Mouse (Mus musculus): ENCODE measurements around the gene Izumo4. TPM values are rescaled to one million over a fixed set of nuclear protein-coding genes. Genes with fewer than 3 reads are reported as not detected.

Gene Izumo4
- polyA plus RNA-seq, 1 experiment = 33.3 TPM

- Histone ChIP-seq H3K4me3 (replicated peaks; ENCODE audit: control insufficient read depth, low read depth, low read length) (no peak overlapping the region), H3K27ac (ENCODE audit: control insufficient read depth, insufficient read depth, low read depth, low read length, poor library complexity) (peak overlapping the region; percentile 34; the same call in 1 of the 2 replicates), H3K4me1 (ENCODE audit: control insufficient read depth, insufficient read depth, low read length) (peaks cover 14% of the 10 kb centered on the region)
- TF ChIP-seq CTCF (IDR thresholded peaks at IDR 0.05; ENCODE audit: control insufficient read depth, insufficient read depth, low read length) = no peak
- no peak for TF ChIP-seq POLR2A (IDR thresholded peaks at IDR 0.05; ENCODE audit: borderline replicate concordance, control insufficient read depth, low read depth, low read length)
- 86% methylated on average over 3 of the region's 3 CpGs for WGBS
Observed at GRCm38 (mm10) chr10:80686617-80687016, 15.4 kb upstream of the Izumo4 start.

- TF ChIP-seq CTCF (IDR thresholded peaks at IDR 0.05; ENCODE audit: control insufficient read depth, insufficient read depth, low read length) (peak; percentile 73), POLR2A (IDR thresholded peaks at IDR 0.05; ENCODE audit: borderline replicate concordance, control insufficient read depth, low read depth, low read length) (no peak)
- Histone ChIP-seq H3K27ac (ENCODE audit: control insufficient read depth, insufficient read depth, low read depth, low read length, poor library complexity) (no peak overlapping the region), H3K4me3 (replicated peaks; ENCODE audit: control insufficient read depth, low read depth, low read length) (no peak overlapping the region), H3K4me1 (ENCODE audit: control insufficient read depth, insufficient read depth, low read length) (peaks cover 20% of the 10 kb centered on the region)
- WGBS = 30% methylated on average over 5 of the region's 5 CpGs
Observed at GRCm38 (mm10) chr10:80687850-80688249, 14.1 kb upstream of the Izumo4 start.

- Histone ChIP-seq H3K4me3 (replicated peaks; ENCODE audit: control insufficient read depth, low read depth, low read length) (peak overlapping the region; percentile 46), H3K4me1 (ENCODE audit: control insufficient read depth, insufficient read depth, low read length) (peaks cover 30% of the 10 kb centered on the region), H3K27ac (ENCODE audit: control insufficient read depth, insufficient read depth, low read depth, low read length, poor library complexity) (peak overlapping the region; percentile 93)
- TF ChIP-seq CTCF (IDR thresholded peaks at IDR 0.05; ENCODE audit: control insufficient read depth, insufficient read depth, low read length) = peak; percentile 6; the same call in 1 of the 2 replicates
- no peak for TF ChIP-seq POLR2A (IDR thresholded peaks at IDR 0.05; ENCODE audit: borderline replicate concordance, control insufficient read depth, low read depth, low read length)
- WGBS = 18% methylated on average over 14 of the region's 14 CpGs
Observed at GRCm38 (mm10) chr10:80692249-80693165, 9.5 kb upstream of the Izumo4 start.

DNA sequence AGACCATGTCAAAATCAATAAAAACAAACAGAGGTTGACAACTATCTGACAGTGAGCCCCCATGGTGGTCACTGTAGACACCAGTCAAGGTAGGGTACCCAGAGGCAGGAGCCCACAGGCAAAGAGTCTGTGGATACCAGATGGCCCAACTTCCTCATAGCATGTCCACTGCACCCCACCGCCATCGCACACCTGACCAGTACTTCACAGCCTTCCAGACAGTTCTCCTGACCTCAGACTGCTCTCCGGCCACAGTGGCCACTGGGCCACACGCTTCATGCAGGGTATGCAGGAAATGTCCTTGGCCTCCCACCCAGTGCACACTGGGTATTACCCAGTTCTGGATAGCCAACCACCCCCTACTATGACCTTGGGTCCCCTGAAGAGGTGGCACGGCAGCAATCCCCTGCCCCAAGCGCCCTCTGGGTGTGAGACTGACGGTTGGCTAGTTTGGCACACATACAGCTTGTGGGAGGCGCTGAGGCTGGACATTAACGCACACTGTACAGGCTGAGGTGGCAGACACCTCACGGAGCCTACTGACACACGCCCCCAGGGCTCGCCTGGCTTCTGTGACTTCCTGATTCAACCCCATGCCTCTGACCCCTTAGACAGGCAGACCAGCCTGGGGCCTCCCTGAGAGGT, 8.5 kb upstream of the Izumo4 start:
- WGBS = 38% methylated on average over 12 of the region's 12 CpGs
- peak overlapping the region; percentile 93 for H3K27ac ChIP-seq (ENCODE audit: control insufficient read depth, insufficient read depth, low read depth, low read length, poor library complexity)
- peak overlapping the region; percentile 8 for H3K4me3 ChIP-seq (replicated peaks; ENCODE audit: control insufficient read depth, low read depth, low read length)
- H3K4me1 ChIP-seq (ENCODE audit: control insufficient read depth, insufficient read depth, low read length) = peaks cover 39% of the 10 kb centered on the region
- TF ChIP-seq CTCF (IDR thresholded peaks at IDR 0.05; ENCODE audit: control insufficient read depth, insufficient read depth, low read length) (no peak), POLR2A (IDR thresholded peaks at IDR 0.05; ENCODE audit: borderline replicate concordance, control insufficient read depth, low read depth, low read length) (no peak)

DNA sequence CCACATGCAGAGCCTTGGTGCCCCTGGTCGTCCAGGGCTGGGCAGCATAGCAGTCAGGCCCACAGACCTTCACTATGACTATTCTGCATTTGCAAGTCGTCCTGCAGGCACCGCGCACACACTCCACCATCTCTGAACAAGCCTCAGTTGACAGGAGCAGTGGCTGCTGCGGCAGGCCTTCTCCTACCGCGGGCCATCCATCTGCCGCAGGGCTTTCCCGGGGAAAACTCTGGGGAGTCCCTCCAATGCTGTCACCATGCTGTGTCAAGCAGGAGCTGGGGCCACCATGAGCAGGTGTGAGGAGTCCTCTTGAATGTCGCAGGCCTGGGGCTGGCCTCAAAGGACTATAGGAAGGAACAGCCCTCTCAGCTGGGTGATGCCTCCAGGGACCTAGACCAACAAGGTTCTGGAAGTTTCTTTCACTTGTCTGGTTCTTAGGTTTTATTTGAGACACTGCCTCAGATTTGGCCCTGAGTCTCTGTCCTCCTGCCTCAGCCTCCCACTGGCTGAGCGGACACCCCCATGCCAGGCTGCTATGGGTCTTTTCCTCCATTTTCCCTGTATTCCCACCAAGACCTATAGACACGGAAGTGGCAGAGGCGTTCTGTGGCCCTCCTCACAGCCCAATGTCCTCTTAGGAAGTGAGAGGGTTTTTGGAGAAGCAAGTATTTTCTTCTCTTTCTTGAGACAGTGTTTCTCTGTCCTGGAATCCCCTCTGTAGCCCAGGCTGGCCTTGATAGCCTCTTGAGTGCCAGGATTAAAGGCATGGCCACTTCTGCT, 7.6 kb upstream of the Izumo4 start:
- TF ChIP-seq POLR2A (IDR thresholded peaks at IDR 0.05; ENCODE audit: borderline replicate concordance, control insufficient read depth, low read depth, low read length) = 0 out of 2 replicates have a peak, but pooled peaks have one; percentile 36
- no peak for TF ChIP-seq CTCF (IDR thresholded peaks at IDR 0.05; ENCODE audit: control insufficient read depth, insufficient read depth, low read length)
- H3K27ac ChIP-seq (ENCODE audit: control insufficient read depth, insufficient read depth, low read depth, low read length, poor library complexity) = peak overlapping the region; percentile 93
- 70% methylated on average over 13 of the region's 13 CpGs for WGBS
- H3K4me1 ChIP-seq (ENCODE audit: control insufficient read depth, insufficient read depth, low read length) = peaks cover 41% of the 10 kb centered on the region
- no peak overlapping the region for H3K4me3 ChIP-seq (replicated peaks; ENCODE audit: control insufficient read depth, low read depth, low read length)

- Histone ChIP-seq H3K4me1 (ENCODE audit: control insufficient read depth, insufficient read depth, low read length) (peaks cover 44% of the 10 kb centered on the region), H3K4me3 (replicated peaks; ENCODE audit: control insufficient read depth, low read depth, low read length) (peak overlapping the region; percentile 13), H3K27ac (ENCODE audit: control insufficient read depth, insufficient read depth, low read depth, low read length, poor library complexity) (peak overlapping the region; percentile 93)
- 0% methylated on average over 2 of the region's 2 CpGs for WGBS
- TF ChIP-seq CTCF (IDR thresholded peaks at IDR 0.05; ENCODE audit: control insufficient read depth, insufficient read depth, low read length) (no peak), POLR2A (IDR thresholded peaks at IDR 0.05; ENCODE audit: borderline replicate concordance, control insufficient read depth, low read depth, low read length) (no peak)
Observed at GRCm38 (mm10) chr10:80695186-80695585, 6.8 kb upstream of the Izumo4 start.

- peak overlapping the region; percentile 0 for H3K4me3 ChIP-seq (replicated peaks; ENCODE audit: control insufficient read depth, low read depth, low read length)
- peaks cover 42% of the 10 kb centered on the region for H3K4me1 ChIP-seq (ENCODE audit: control insufficient read depth, insufficient read depth, low read length)
- TF ChIP-seq CTCF (IDR thresholded peaks at IDR 0.05; ENCODE audit: control insufficient read depth, insufficient read depth, low read length) (no peak), POLR2A (IDR thresholded peaks at IDR 0.05; ENCODE audit: borderline replicate concordance, control insufficient read depth, low read depth, low read length) (no peak)
- H3K27ac ChIP-seq (ENCODE audit: control insufficient read depth, insufficient read depth, low read depth, low read length, poor library complexity) = peak overlapping the region; percentile 93
- WGBS = 11% methylated on average over 10 of the region's 10 CpGs
Observed at GRCm38 (mm10) chr10:80695801-80696501, 6.0 kb upstream of the Izumo4 start.
